Mouse (Mus musculus) forebrain, embryonic 13.5 days (tissue): ENCODE measurements around the gene Eipr1. TPM values are rescaled to one million over a fixed set of nuclear protein-coding genes. Genes with fewer than 3 reads are reported as not detected.
"Not testable (repeated sequence)": the region's sequence is repeated elsewhere in the genome, so short reads cannot be mapped to it uniquely, and the experiment has no call there.

Experiments
- ATAC-seq: fragments of 200-750 bp; cut with Nextera tagmentation; 2 replicates; pipeline ENCODE4 v1.8.0; 2017
- H3K27ac ChIP-seq: fragments of 300-500 bp; sonication (generic); 2 replicates; pipeline ENCODE4 v1.5.1; 2015; ENCODE audit warnings: inconsistent platforms, mild to moderate bottlenecking, moderate library complexity
- H3K27me3 ChIP-seq: fragments of 300-500 bp; sonication (generic); 2 replicates; pipeline ENCODE4 v1.6.1; 2015; ENCODE audit warnings: mild to moderate bottlenecking, inconsistent platforms
- H3K36me3 ChIP-seq: fragments of 300-500 bp; sonication (generic); 2 replicates; pipeline ENCODE4 v1.6.1; 2015; ENCODE audit warnings: mild to moderate bottlenecking, inconsistent platforms; ENCODE audit not compliant: poor library complexity, severe bottlenecking
- H3K4me1 ChIP-seq: fragments of 300-500 bp; sonication (generic); 2 replicates; pipeline ENCODE4 v1.6.1; 2015; ENCODE audit warnings: inconsistent platforms
- H3K4me2 ChIP-seq: fragments of 300-500 bp; sonication (generic); 2 replicates; pipeline ENCODE4 v1.6.1; 2015; ENCODE audit warnings: inconsistent platforms, mild to moderate bottlenecking, moderate library complexity
- H3K4me3 ChIP-seq: fragments of 300-500 bp; sonication (generic); 2 replicates; pipeline ENCODE4 v1.5.1; 2015; ENCODE audit warnings: mild to moderate bottlenecking, inconsistent platforms
- H3K9ac ChIP-seq: fragments of 300-500 bp; sonication (generic); 2 replicates; pipeline ENCODE4 v1.6.1; 2015; ENCODE audit warnings: mild to moderate bottlenecking, inconsistent platforms
- H3K9me3 ChIP-seq: fragments of 300-500 bp; sonication (generic); replicated peaks from 2 replicates; pipeline ENCODE4 v1.6.1; 2016; ENCODE audit warnings: inconsistent platforms
- WGBS: fragments of 180-500 bp; shearing (Covaris S2); methylation state at CpG from one replicate; pipeline ENCODE4 v1.1.7; 2015; 5-methylcytosine and 5-hydroxymethylcytosine counted together
- polyA plus RNA-seq: library from polyadenylated mRNA; unstranded; fragments of >200 nt; fragmentation: Nextera tagmentation; extraction: Ambion mirVana; gene quantifications from 2 replicates; pipeline ENCODE4 v1.2.1, GENCODE M21; 2015

Eipr1 gene
- polyA plus RNA-seq, 1 experiment from 2014 or later: 56.6 TPM

- no peak overlapping the region for H3K4me2 ChIP-seq
- WGBS: 84% methylated on average over 4 of the region's 4 CpGs
- H3K27ac ChIP-seq: no peak overlapping the region
- H3K9ac ChIP-seq: no peak overlapping the region
- H3K9me3 ChIP-seq: peaks cover 3% of the 10 kb centered on the region; the same call in 1 of the 2 replicates
- H3K27me3 ChIP-seq: no peaks in the 10 kb centered on the region
- peaks cover 18% of the 10 kb centered on the region for H3K4me1 ChIP-seq
- no peak overlapping the region for H3K4me3 ChIP-seq
- no peaks in the 10 kb centered on the region for H3K36me3 ChIP-seq
- no peak for ATAC-seq
These were observed 151.5 kb downstream of the Eipr1 start for GRCm38 (mm10) chr12:28903082-28903481.

- Histone ChIP-seq H3K36me3 (no peaks in the 10 kb centered on the region), H3K9ac (no peak overlapping the region), H3K4me1 (peaks cover 29% of the 10 kb centered on the region), H3K9me3 (peaks cover 3% of the 10 kb centered on the region; the same call in 1 of the 2 replicates), H3K4me2 (no peak overlapping the region), H3K27ac (no peak overlapping the region), H3K27me3 (no peaks in the 10 kb centered on the region), H3K4me3 (no peak overlapping the region)
- 90% methylated on average over 6 of the region's 6 CpGs for WGBS
- ATAC-seq: no peak
These were observed 153.9 kb downstream of the Eipr1 start for GRCm38 (mm10) chr12:28905486-28905885.

GRCm38 (mm10) chr12:28906016-28906415 is 154.4 kb downstream of the Eipr1 start:
- H3K36me3 ChIP-seq: no peaks in the 10 kb centered on the region
- 0 out of 2 replicates have a peak, but pooled peaks cover under 1% of the 10 kb centered on the region for H3K9me3 ChIP-seq
- no peak overlapping the region for H3K9ac ChIP-seq
- ATAC-seq: no peak
- H3K27ac ChIP-seq: no peak overlapping the region
- H3K4me2 ChIP-seq: no peak overlapping the region
- H3K27me3 ChIP-seq: no peaks in the 10 kb centered on the region
- WGBS: 98% methylated on average over 1 of the region's 1 CpGs
- H3K4me1 ChIP-seq: peaks cover 32% of the 10 kb centered on the region
- H3K4me3 ChIP-seq: no peak overlapping the region

GRCm38 (mm10) chr12:28906809-28907297 is 155.2 kb downstream of the Eipr1 start:
- ATAC-seq: peak; percentile 30; the same call in 1 of the 2 replicates
- Histone ChIP-seq H3K27ac (peak overlapping the region; percentile 62), H3K4me2 (0 out of 2 replicates have a peak overlapping the region, but pooled peaks have one; percentile 24), H3K4me1 (peaks cover 32% of the 10 kb centered on the region), H3K36me3 (no peaks in the 10 kb centered on the region), H3K4me3 (no peak overlapping the region), H3K9ac (peak overlapping the region; percentile 45), H3K27me3 (no peaks in the 10 kb centered on the region), H3K9me3 (no peaks in the 10 kb centered on the region)
- 17% methylated on average over 7 of the region's 7 CpGs for WGBS

GRCm38 (mm10) chr12:28907814-28908213 is 156.2 kb downstream of the Eipr1 start:
- no peaks in the 10 kb centered on the region for H3K27me3 ChIP-seq
- no peaks in the 10 kb centered on the region for H3K36me3 ChIP-seq
- no peak for ATAC-seq
- no peak overlapping the region for H3K4me2 ChIP-seq
- no peak overlapping the region for H3K9ac ChIP-seq
- H3K27ac ChIP-seq: peak overlapping the region; percentile 62
- H3K4me3 ChIP-seq: no peak overlapping the region
- peaks cover 35% of the 10 kb centered on the region for H3K4me1 ChIP-seq
- no peaks in the 10 kb centered on the region for H3K9me3 ChIP-seq
- 25% methylated on average over 9 of the region's 9 CpGs for WGBS

- no peaks in the 10 kb centered on the region for H3K27me3 ChIP-seq
- 81% methylated on average over 5 of the region's 5 CpGs for WGBS
- no peak for ATAC-seq
- H3K9ac ChIP-seq: no peak overlapping the region
- no peak overlapping the region for H3K27ac ChIP-seq
- no peak overlapping the region for H3K4me3 ChIP-seq
- H3K4me1 ChIP-seq: peaks cover 38% of the 10 kb centered on the region
- H3K4me2 ChIP-seq: no peak overlapping the region
- no peaks in the 10 kb centered on the region for H3K36me3 ChIP-seq
- no peaks in the 10 kb centered on the region for H3K9me3 ChIP-seq
These were observed 158.2 kb downstream of the Eipr1 start for GRCm38 (mm10) chr12:28909851-28910250.

- Histone ChIP-seq H3K9ac (no peak overlapping the region), H3K4me2 (no peak overlapping the region), H3K36me3 (no peaks in the 10 kb centered on the region), H3K9me3 (no peaks in the 10 kb centered on the region), H3K4me1 (peaks cover 38% of the 10 kb centered on the region), H3K27me3 (no peaks in the 10 kb centered on the region), H3K27ac (0 out of 2 replicates have a peak overlapping the region, but pooled peaks have one; percentile 25), H3K4me3 (no peak overlapping the region)
- ATAC-seq: 0 out of 2 replicates have a peak, but pooled peaks have one; percentile 25
- WGBS: 74% methylated on average over 8 of the region's 8 CpGs
These were observed 159.0 kb downstream of the Eipr1 start for GRCm38 (mm10) chr12:28910568-28910967.

- peak overlapping the region; percentile 51; the same call in 1 of the 2 replicates for H3K27ac ChIP-seq
These were observed 160.8 kb downstream of the Eipr1 start for GRCm38 (mm10) chr12:28912351-28912936.

GRCm38 (mm10) chr12:28913099-28913498 is 161.5 kb downstream of the Eipr1 start:
- no peak overlapping the region for H3K27ac ChIP-seq
- WGBS: 74% methylated on average over 3 of the region's 3 CpGs

More at GRCm38 (mm10) chr12:28912351-28912936, 160.8 kb downstream of the Eipr1 start:
- Histone ChIP-seq H3K4me3 (no peak overlapping the region), H3K27me3 (no peaks in the 10 kb centered on the region), H3K9me3 (no peaks in the 10 kb centered on the region), H3K36me3 (no peaks in the 10 kb centered on the region), H3K4me2 (no peak overlapping the region), H3K9ac (no peak overlapping the region), H3K4me1 (peaks cover 26% of the 10 kb centered on the region)
- WGBS: 71% methylated on average over 18 of the region's 18 CpGs
- no peak for ATAC-seq

GRCm38 (mm10) chr12:28914056-28914455 is 162.5 kb downstream of the Eipr1 start:
- H3K4me3 ChIP-seq, H3K9ac ChIP-seq, H3K36me3 ChIP-seq, ATAC-seq, H3K9me3 ChIP-seq, H3K4me2 ChIP-seq, H3K27me3 ChIP-seq, H3K27ac ChIP-seq: not testable (repeated sequence)
- H3K4me1 ChIP-seq: peaks cover 16% of the 10 kb centered on the region; the same call in 1 of the 2 replicates
- 100% methylated on average over 1 of the region's 1 CpGs for WGBS

More at GRCm38 (mm10) chr12:28913099-28913498, 161.5 kb downstream of the Eipr1 start:
- Histone ChIP-seq H3K4me1 (peaks cover 20% of the 10 kb centered on the region; the same call in 1 of the 2 replicates), H3K9me3 (no peaks in the 10 kb centered on the region), H3K9ac (no peak overlapping the region), H3K4me2 (no peak overlapping the region), H3K4me3 (no peak overlapping the region), H3K27me3 (no peaks in the 10 kb centered on the region), H3K36me3 (no peaks in the 10 kb centered on the region)
- ATAC-seq: no peak
